ENCODE assay signal across 8 mouse cellular contexts in the genomic region with DNA sequence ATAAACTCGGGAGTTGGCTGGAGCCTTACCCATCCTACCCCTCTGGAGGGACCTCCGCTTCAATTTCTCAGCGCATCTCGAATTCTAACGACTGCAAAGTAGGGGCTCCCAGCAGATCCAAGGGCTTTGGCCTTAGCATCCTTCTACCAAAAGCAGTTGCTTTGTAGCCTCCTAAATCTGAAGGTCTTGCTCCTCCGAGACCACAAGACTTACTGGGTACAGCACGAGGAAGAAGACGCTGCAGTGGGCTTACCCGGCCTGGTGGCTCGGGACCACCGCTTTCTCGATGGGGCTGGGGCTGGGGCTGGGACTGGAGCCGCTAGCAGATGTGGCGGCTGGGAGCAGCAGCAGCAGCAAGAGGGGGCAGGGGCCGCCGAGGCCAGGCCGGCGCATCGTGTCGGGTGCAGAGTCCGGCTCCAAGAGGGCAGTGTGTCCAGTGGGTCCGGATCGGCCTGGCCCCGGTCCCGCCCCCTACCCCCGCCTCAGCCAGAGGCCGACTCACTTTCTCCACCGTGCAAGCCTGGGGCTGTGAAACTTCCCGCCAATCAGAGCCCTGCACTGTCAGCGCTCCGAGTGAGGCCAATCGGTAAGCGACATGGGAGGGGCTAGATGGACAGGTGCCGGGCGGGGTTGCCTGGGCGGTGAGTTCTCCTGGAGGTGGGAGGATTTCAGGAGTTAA. TPM values are rescaled to one million over a fixed set of nuclear protein-coding genes. Genes with fewer than 3 reads are reported as not detected.
DNase-seq lines count a peak whose midpoint lies in the region; ATAC-seq lines count a peak whose summit lies in the region.

TSS of gene Ltbp4 (minus strand) at position 518 of the 679 bp plus-strand sequence.

- no peaks in the 10 kb centered on the region for H3K9me3 ChIP-seq in hindbrain, embryonic 15.5 days
- no peaks in the 10 kb centered on the region for H3K9me3 ChIP-seq in midbrain, embryonic 15.5 days

- H3K9ac ChIP-seq in hindbrain, embryonic 15.5 days: peak within 1 kb of the TSS; percentile 25
- peak within 1 kb of the TSS; percentile 40; the same call in 1 of the 2 replicates for H3K9ac ChIP-seq in midbrain, embryonic 15.5 days

- peaks cover 14% of the 10 kb centered on the region for H3K36me3 ChIP-seq in hindbrain, embryonic 15.5 days
- peaks cover 6% of the 10 kb centered on the region; the same call in 1 of the 2 replicates for H3K36me3 ChIP-seq in midbrain, embryonic 15.5 days (replicated peaks)

- peaks cover 59% of the 10 kb centered on the region for H3K4me1 ChIP-seq in hindbrain, embryonic 15.5 days (replicated peaks)
- H3K4me1 ChIP-seq in midbrain, embryonic 15.5 days: peaks cover 61% of the 10 kb centered on the region

- H3K27me3 ChIP-seq in hindbrain, embryonic 15.5 days: peaks cover 60% of the 10 kb centered on the region
- H3K27me3 ChIP-seq in midbrain, embryonic 15.5 days (replicated peaks): peaks cover 58% of the 10 kb centered on the region

- peak within 1 kb of the TSS; percentile 52 for H3K4me2 ChIP-seq in hindbrain, embryonic 15.5 days
- peak within 1 kb of the TSS; percentile 59 for H3K4me2 ChIP-seq in midbrain, embryonic 15.5 days

- no peak within 1 kb of the TSS for H3K27ac ChIP-seq in hindbrain, embryonic 15.5 days (replicated peaks)
- no peak within 1 kb of the TSS for H3K27ac ChIP-seq in midbrain, embryonic 15.5 days

- peak; percentile 61 for DNase-seq in CD4-positive, CD25-positive, alpha-beta regulatory T cell, adult 2 months (ENCODE audit: low read depth, low spot score)
- DNase-seq in adrenal gland, adult 2 months: peak; percentile 20
- DNase-seq in gastrocnemius, adult 18-20 months (ENCODE audit: low spot score): no peak
- DNase-seq in left cerebral cortex, postnatal 36 days (ENCODE audit: low spot score in 2 of 2): no peak
- no peak for DNase-seq in right cerebral cortex, postnatal 36 days (ENCODE audit: low spot score in 2 of 2)

- H3K4me3 ChIP-seq in hindbrain, embryonic 15.5 days: peak within 1 kb of the TSS; percentile 30
- peak within 1 kb of the TSS; percentile 32 for H3K4me3 ChIP-seq in midbrain, embryonic 15.5 days

- no peak for ATAC-seq in CD4-positive, CD25-positive, alpha-beta regulatory T cell, adult 4 months
- no peak for ATAC-seq in hindbrain, embryonic 15.5 days (ENCODE audit: low FRiP score, low read depth)
- no peak for ATAC-seq in midbrain, embryonic 15.5 days (replicated peaks)

- intact Hi-C loops in left cerebral cortex, postnatal 36 days (cut with DNase I): loop anchor here (5.0 to 10.0 kb wide), 4 partner anchors 45 to 190 kb away; partner anchors contain the start of genes Blvrb, Sertad1 and Sptbn4

- 1% methylated on average over 36 of the region's 36 CpGs for WGBS in hindbrain, embryonic 15.5 days
- 1% methylated on average over 36 of the region's 36 CpGs for WGBS in midbrain, embryonic 15.5 days

RNA-seq across cellular contexts. Expression of gene Ltbp4, which starts in this region (rescaled TPM):
- 1 to 10 TPM in 1 of 2 experiments, under 1 TPM in 1; 0.77 to 2.0 TPM for polyA plus RNA-seq in CD4-positive, CD25-positive, alpha-beta regulatory T cell, adult 4 months (2017; shearing (Covaris generic))
- 10 to 100 TPM; 70.3 to 94.7 TPM for total RNA-seq in adrenal gland, adult 2 months (2021)
- 253 and 263 TPM in 2 replicates for polyA plus RNA-seq in adrenal gland, adult 2 months (2012; rRNA removed)
- total RNA-seq in gastrocnemius, adult 18-20 months (2021): 10 to 100 TPM; 55.8 to 66.9 TPM
- 12.9 and 13.9 TPM in 2 replicates for polyA plus RNA-seq in hindbrain, embryonic 15.5 days (2015; fragmentation: Nextera tagmentation; extraction: Ambion mirVana)
- total RNA-seq in left cerebral cortex, postnatal 36 days (2021): 10 to 100 TPM; 36.3 to 50.7 TPM
- polyA plus RNA-seq in midbrain, embryonic 15.5 days (2015; fragmentation: Nextera tagmentation; extraction: Ambion mirVana): 13.4 and 15.7 TPM in 2 replicates

Comparison
In these comparisons a context has a peak if more than half of its experiments do, and no peak if none do; other contexts are left out.
1. RNA of gene Ltbp4 (polyA plus RNA-seq): 253 to 263 TPM in adrenal gland, adult 2 months; 12.9 to 13.9 TPM in hindbrain, embryonic 15.5 days, 13.4 to 15.7 TPM in midbrain, embryonic 15.5 days and 0.77 to 2.0 TPM in CD4-positive, CD25-positive, alpha-beta regulatory T cell, adult 4 months; every median in the first group is over 10 times any median in the second.
2. DNase-seq: peak in CD4-positive, CD25-positive, alpha-beta regulatory T cell, adult 2 months (single experiment) and adrenal gland, adult 2 months (single experiment); none in gastrocnemius, adult 18-20 months (single experiment), left cerebral cortex, postnatal 36 days (0 of 2) and right cerebral cortex, postnatal 36 days (0 of 2).